8 mouse cellular contexts compared by ENCODE assay signal in genomic region chr13:3358079-3358608, GRCm38 (mm10).
A peak's percentile ranks its signal among the peaks of the same experiment; 100 is the strongest.
DNase-seq lines count a peak whose midpoint lies in the region; ATAC-seq and TF ChIP-seq lines count a peak whose summit lies in the region.

No protein-coding gene starts in this region.

- H3K4me2 ChIP-seq in hindbrain, embryonic 11.5 days (replicated peaks; ENCODE audit: low read depth, low read length) = peak overlapping the region; percentile 76
- peak overlapping the region; percentile 99 for H3K4me2 ChIP-seq in limb, embryonic 14.5 days (replicated peaks; ENCODE audit: low read depth, low read length, severe bottlenecking)

- peak overlapping the region; percentile 19; the same call in 1 of the 2 replicates for H3K4me3 ChIP-seq in hindbrain, embryonic 11.5 days (ENCODE audit: low read depth, low read length)
- peak overlapping the region; percentile 51 for H3K4me3 ChIP-seq in limb, embryonic 14.5 days (replicated peaks; ENCODE audit: low read length)
- H3K4me3 ChIP-seq in small intestine, adult 2 months (ENCODE audit: low read depth, low read length) = peak overlapping the region; percentile 10; the same call in 1 of the 2 replicates

- H3K27ac ChIP-seq in hindbrain, embryonic 11.5 days (ENCODE audit: low read depth, low read length) = no peak overlapping the region
- H3K27ac ChIP-seq in limb, embryonic 14.5 days (replicated peaks; ENCODE audit: low read depth, low read length) = no peak overlapping the region
- no peak overlapping the region for H3K27ac ChIP-seq in small intestine, adult 2 months (ENCODE audit: insufficient read depth, low read depth, low read length)

- ATAC-seq in hindbrain, embryonic 11.5 days (ENCODE audit: low FRiP score) = 0 out of 2 replicates have a peak, but pooled peaks have one; percentile 23
- ATAC-seq in limb, embryonic 14.5 days (ENCODE audit: low FRiP score, low read depth) = peak; percentile 30; the same call in 1 of the 2 replicates

- TF ChIP-seq POLR2A in limb, embryonic 14.5 days (IDR thresholded peaks at IDR 0.05; ENCODE audit: borderline replicate concordance, extremely low read depth, insufficient read depth, insufficient read length) = no peak
- no peak for TF ChIP-seq POLR2A in small intestine, adult 2 months (IDR thresholded peaks at IDR 0.05; ENCODE audit: low read depth, low read length)

- H3K36me3 ChIP-seq in hindbrain, embryonic 11.5 days (ENCODE audit: control insufficient read depth, insufficient read depth, low read length) = no peaks in the 10 kb centered on the region
- no peaks in the 10 kb centered on the region for H3K36me3 ChIP-seq in limb, embryonic 14.5 days (ENCODE audit: control insufficient read depth, insufficient read depth, low read length)
- H3K36me3 ChIP-seq in small intestine, adult 2 months (ENCODE audit: control insufficient read depth, insufficient read depth, low read length) = no peaks in the 10 kb centered on the region

- WGBS in hindbrain, embryonic 11.5 days = 1% methylated on average over 38 of the region's 45 CpGs
- WGBS in limb, embryonic 14.5 days = 1% methylated on average over 39 of the region's 45 CpGs
- WGBS in small intestine, adult 2 months = 5% methylated on average over 45 of the region's 45 CpGs

- H3K27me3 ChIP-seq in hindbrain, embryonic 11.5 days (ENCODE audit: control insufficient read depth, insufficient read depth, low read length) = peaks cover 39% of the 10 kb centered on the region
- peaks cover 38% of the 10 kb centered on the region for H3K27me3 ChIP-seq in limb, embryonic 14.5 days (ENCODE audit: control insufficient read depth, insufficient read depth, low read length)
- H3K27me3 ChIP-seq in small intestine, adult 2 months (ENCODE audit: control insufficient read depth, insufficient read depth, low read length) = peaks cover 32% of the 10 kb centered on the region

- no peaks in the 10 kb centered on the region for H3K9me3 ChIP-seq in hindbrain, embryonic 11.5 days (ENCODE audit: control insufficient read depth, low read length)
- no peaks in the 10 kb centered on the region for H3K9me3 ChIP-seq in limb, embryonic 14.5 days (ENCODE audit: control insufficient read depth, low read length)

- H3K9ac ChIP-seq in hindbrain, embryonic 11.5 days (ENCODE audit: low read depth, low read length) = no peak overlapping the region
- H3K9ac ChIP-seq in limb, embryonic 14.5 days (ENCODE audit: low read depth, low read length, severe bottlenecking) = peak overlapping the region; percentile 34; the same call in 1 of the 2 replicates

- peak; percentile 2 for DNase-seq in adrenal gland, postnatal 10 days
- DNase-seq in adrenal gland, adult 8-10 months = no peak
- peak; percentile 1 for DNase-seq in cerebellum, adult 11 months
- peak; percentile 26 for DNase-seq in hindbrain, embryonic 11.5 days (ENCODE audit: low spot score)
- DNase-seq in limb, embryonic 14.5 days (ENCODE audit: low spot score) = no peak
- DNase-seq in adipocyte (ENCODE audit: low spot score) = no peak
- no peak for DNase-seq in right cerebral cortex, adult 18-20 months

- peaks cover 5% of the 10 kb centered on the region; the same call in 1 of the 2 replicates for H3K4me1 ChIP-seq in hindbrain, embryonic 11.5 days (replicated peaks; ENCODE audit: control insufficient read depth, insufficient read depth, low read length)
- H3K4me1 ChIP-seq in limb, embryonic 14.5 days (ENCODE audit: control insufficient read depth, insufficient read depth, low read length) = peaks cover 9% of the 10 kb centered on the region; the same call in 1 of the 2 replicates
- peaks cover 17% of the 10 kb centered on the region for H3K4me1 ChIP-seq in small intestine, adult 2 months (ENCODE audit: control insufficient read depth, insufficient read depth, insufficient read length, low read length)

- TF ChIP-seq CTCF in small intestine, adult 2 months (IDR thresholded peaks at IDR 0.05; ENCODE audit: extremely low read depth, insufficient read length, insufficient replicate concordance, low read depth, low read length) = no peak

Comparison
In these comparisons a context has a peak if more than half of its experiments do, and no peak if none do; other contexts are left out.
1. DNase-seq: peak in adrenal gland, postnatal 10 days (single experiment), cerebellum, adult 11 months (single experiment) and hindbrain, embryonic 11.5 days (single experiment); none in adrenal gland, adult 8-10 months (single experiment), limb, embryonic 14.5 days (single experiment), adipocyte (single experiment) and right cerebral cortex, adult 18-20 months (single experiment).
2. Peak in every context shown above with its lines, with median percentiles within 50 percentile points of each other: H3K4me3 ChIP-seq.